Mouse (Mus musculus) kidney, embryonic 14.5 days (tissue): ENCODE data around the gene Eloa. TPM values are rescaled to one million over a fixed set of nuclear protein-coding genes. Genes with fewer than 3 reads are reported as not detected.

Experiments used
- ATAC-seq: fragments of 200-750 bp; cut with Nextera tagmentation; 2 replicates; pipeline ENCODE4 v1.8.0; 2017; ENCODE audit warnings: moderate number of reproducible peaks, mild to moderate bottlenecking, moderate TSS enrichment, moderate library complexity; ENCODE audit not compliant: low FRiP score, low TSS enrichment
- H3K27ac ChIP-seq: fragments of 300-500 bp; sonication (generic); 2 replicates; pipeline ENCODE4 v1.5.1; 2014; ENCODE audit warnings: low read depth, mild to moderate bottlenecking, low read length, moderate library complexity, mixed read lengths
- H3K27me3 ChIP-seq: fragments of 300-500 bp; sonication (generic); 2 replicates; pipeline ENCODE4 v1.6.1; 2014; ENCODE audit warnings: mild to moderate bottlenecking, low read length; ENCODE audit not compliant: control insufficient read depth, insufficient read depth
- H3K36me3 ChIP-seq: fragments of 300-500 bp; sonication (generic); 2 replicates; pipeline ENCODE4 v1.6.1; 2014; ENCODE audit warnings: low read length, mixed read lengths; ENCODE audit not compliant: control insufficient read depth, insufficient read depth
- H3K4me1 ChIP-seq: fragments of 300-500 bp; sonication (generic); 2 replicates; pipeline ENCODE4 v1.6.1; 2014; ENCODE audit warnings: low read length, mixed read lengths; ENCODE audit not compliant: control insufficient read depth, insufficient read depth
- H3K4me2 ChIP-seq: fragments of 300-500 bp; sonication (generic); replicated peaks from 2 replicates; pipeline ENCODE4 v1.6.1; 2014; ENCODE audit warnings: low read depth, mild to moderate bottlenecking, low read length
- H3K4me3 ChIP-seq: fragments of 300-500 bp; sonication (generic); 2 replicates; pipeline ENCODE4 v1.5.1; 2014; ENCODE audit warnings: mild to moderate bottlenecking, low read length
- H3K9ac ChIP-seq: fragments of 300-500 bp; sonication (generic); 2 replicates; pipeline ENCODE4 v1.6.1; 2014; ENCODE audit warnings: low read depth, mild to moderate bottlenecking, low read length, moderate library complexity
- H3K9me3 ChIP-seq: fragments of 300-500 bp; sonication (generic); 2 replicates; pipeline ENCODE4 v1.6.1; 2016; ENCODE audit warnings: low read length; ENCODE audit not compliant: control insufficient read depth
- WGBS: fragments of 180-500 bp; shearing (Covaris S2); extraction: QIAGEN DNeasy Blood & Tissue Kit; methylation state at CpG from one replicate; pipeline ENCODE4 v1.1.7; 2014; 5-methylcytosine and 5-hydroxymethylcytosine counted together
- polyA plus RNA-seq: library from polyadenylated mRNA; unstranded; fragments of >200 nt; fragmentation: Nextera tagmentation; extraction: Ambion mirVana; gene quantifications from 2 replicates; pipeline ENCODE4 v1.2.1, GENCODE M21; 2014

The Eloa gene
- polyA plus RNA-seq, 1 experiment from 2014 or later = 43.7 TPM

DNA sequence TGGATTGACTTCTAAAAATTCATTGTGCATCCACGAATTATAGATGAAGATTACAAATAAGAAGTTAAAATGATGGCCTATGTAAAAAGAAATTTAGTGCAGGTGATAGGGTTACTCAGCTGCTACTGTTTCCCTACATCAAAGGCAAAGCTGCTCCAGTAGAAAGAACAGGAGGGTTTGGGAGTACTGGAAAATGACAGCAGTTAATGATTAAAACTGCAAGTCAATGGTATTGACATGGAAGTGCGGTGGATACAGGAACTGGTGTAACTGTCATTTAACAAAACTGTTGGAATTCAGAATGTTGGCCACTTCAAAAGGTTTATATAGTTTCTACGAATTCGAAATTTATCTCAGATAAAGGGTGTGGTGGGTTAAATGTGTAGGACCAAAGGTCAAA is 26.4 kb downstream of the Eloa start:
- WGBS = 90% methylated on average over 4 of the region's 4 CpGs
- ATAC-seq = no peak

DNA sequence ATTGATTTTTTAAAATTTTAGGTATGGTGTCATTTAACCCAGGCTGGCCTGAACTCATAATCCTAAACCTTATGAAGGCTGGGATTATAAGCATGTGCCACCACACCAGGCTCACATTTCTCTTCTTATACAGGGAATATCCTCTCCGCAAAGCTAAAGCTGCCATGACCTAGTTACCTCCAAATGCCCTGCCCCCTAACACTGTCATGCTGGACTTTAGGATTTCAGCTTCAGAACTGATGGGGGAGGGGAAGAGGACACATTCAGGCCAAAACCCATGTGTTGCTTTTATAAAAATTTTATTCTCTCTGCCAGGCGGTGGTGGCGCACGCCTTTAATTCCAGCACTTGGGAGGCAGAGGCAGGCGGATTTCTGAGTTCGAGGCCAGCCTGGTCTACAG is 27.6 kb downstream of the Eloa start:
- Histone ChIP-seq H3K4me1 (no peaks in the 10 kb centered on the region), H3K9ac (no peak overlapping the region), H3K36me3 (no peaks in the 10 kb centered on the region), H3K4me2 (no peak overlapping the region), H3K27ac (no peak overlapping the region), H3K27me3 (no peaks in the 10 kb centered on the region), H3K4me3 (no peak overlapping the region), H3K9me3 (peaks cover 9% of the 10 kb centered on the region; the same call in 1 of the 2 replicates)
- 96% methylated on average over 6 of the region's 6 CpGs for WGBS
- no peak for ATAC-seq

More for the DNA sequence above, 26.4 kb downstream of the Eloa start:
- Histone ChIP-seq H3K4me3 (no peak overlapping the region), H3K27ac (no peak overlapping the region), H3K27me3 (no peaks in the 10 kb centered on the region), H3K4me2 (no peak overlapping the region), H3K4me1 (no peaks in the 10 kb centered on the region), H3K9me3 (peaks cover 9% of the 10 kb centered on the region; the same call in 1 of the 2 replicates), H3K36me3 (no peaks in the 10 kb centered on the region), H3K9ac (no peak overlapping the region)

DNA sequence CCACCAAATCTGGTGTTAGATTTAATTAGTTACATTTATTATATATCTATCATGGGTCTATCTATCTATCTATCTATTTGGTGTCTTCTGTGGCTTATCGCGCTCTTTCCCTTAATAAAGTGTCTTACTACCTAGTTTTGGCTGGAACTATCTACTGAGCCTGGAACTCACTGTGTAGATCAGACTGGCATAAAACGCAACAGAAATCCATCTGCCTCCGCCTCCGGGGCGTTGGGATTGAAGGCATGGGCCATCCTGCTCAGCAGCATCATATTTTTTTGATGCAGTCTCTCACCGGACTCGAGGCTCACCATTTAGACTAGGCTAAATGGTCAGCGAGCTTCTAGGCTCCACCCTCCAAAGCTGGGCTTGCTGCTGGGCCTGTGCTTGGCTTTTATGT is 33.8 kb downstream of the Eloa start:
- peak overlapping the region; percentile 86 for H3K27ac ChIP-seq
- WGBS = 63% methylated on average over 9 of the region's 9 CpGs
- peak overlapping the region; percentile 77 for H3K4me2 ChIP-seq
- peaks cover 17% of the 10 kb centered on the region; the same call in 1 of the 2 replicates for H3K36me3 ChIP-seq
- H3K9ac ChIP-seq = peak overlapping the region; percentile 96; the same call in 1 of the 2 replicates
- H3K4me1 ChIP-seq = peaks cover 9% of the 10 kb centered on the region
- peak overlapping the region; percentile 88 for H3K4me3 ChIP-seq
- H3K9me3 ChIP-seq = no peaks in the 10 kb centered on the region
- no peak for ATAC-seq
- no peaks in the 10 kb centered on the region for H3K27me3 ChIP-seq

DNA sequence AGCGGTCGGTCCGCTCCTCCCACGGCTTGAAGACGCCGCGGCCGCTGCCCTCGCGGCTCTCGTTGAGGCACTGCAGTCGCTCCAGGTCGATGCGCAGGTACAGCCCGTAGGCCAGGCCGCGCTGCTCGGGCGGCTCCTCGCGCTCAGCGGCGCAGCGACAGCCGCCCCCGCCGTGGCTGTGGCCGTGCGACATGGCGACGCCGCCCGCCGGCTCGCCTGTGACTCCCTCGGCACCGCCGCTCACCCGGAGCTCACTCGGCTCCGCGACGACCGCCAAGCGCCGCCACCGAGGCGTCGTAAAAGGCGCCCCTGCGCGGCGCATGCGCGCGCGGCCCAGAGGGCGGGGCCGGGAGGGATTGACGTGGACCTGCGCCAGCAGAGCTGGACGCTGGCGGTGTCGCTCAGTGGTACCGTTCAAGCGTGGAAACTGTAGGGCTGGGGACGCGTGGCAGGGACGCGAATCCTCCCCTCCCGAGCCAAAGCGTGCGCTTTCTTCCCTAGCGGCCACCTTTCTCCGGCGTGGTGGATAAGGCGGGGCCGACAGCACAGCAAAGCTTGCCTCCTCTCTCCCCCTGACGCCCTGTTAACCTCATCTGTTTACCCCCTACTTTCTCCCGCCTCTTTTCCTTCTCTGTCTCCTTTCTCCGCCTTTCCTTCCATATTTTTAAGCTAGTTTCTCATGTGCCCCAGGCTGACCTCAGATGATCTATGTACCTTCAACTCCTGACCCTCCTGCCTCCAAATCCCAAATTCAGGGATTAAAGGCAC is 34.4 kb downstream of the Eloa start, which contains the start of gene Pithd1:
Pithd1 (minus strand) TSS at position 322 of the 768 bp plus-strand sequence.
- peak; percentile 94 for ATAC-seq
- H3K36me3 ChIP-seq = peaks cover 17% of the 10 kb centered on the region; the same call in 1 of the 2 replicates
- no peaks in the 10 kb centered on the region for H3K27me3 ChIP-seq
- peak within 1 kb of the TSS; percentile 86 for H3K27ac ChIP-seq
- H3K9me3 ChIP-seq = no peaks in the 10 kb centered on the region
- peak within 1 kb of the TSS; percentile 77 for H3K4me2 ChIP-seq
- under 1% methylated on average over 65 of the region's 81 CpGs for WGBS
- peak within 1 kb of the TSS; percentile 96 for H3K9ac ChIP-seq
- peaks cover 9% of the 10 kb centered on the region for H3K4me1 ChIP-seq
- H3K4me3 ChIP-seq = peak within 1 kb of the TSS; percentile 88

DNA sequence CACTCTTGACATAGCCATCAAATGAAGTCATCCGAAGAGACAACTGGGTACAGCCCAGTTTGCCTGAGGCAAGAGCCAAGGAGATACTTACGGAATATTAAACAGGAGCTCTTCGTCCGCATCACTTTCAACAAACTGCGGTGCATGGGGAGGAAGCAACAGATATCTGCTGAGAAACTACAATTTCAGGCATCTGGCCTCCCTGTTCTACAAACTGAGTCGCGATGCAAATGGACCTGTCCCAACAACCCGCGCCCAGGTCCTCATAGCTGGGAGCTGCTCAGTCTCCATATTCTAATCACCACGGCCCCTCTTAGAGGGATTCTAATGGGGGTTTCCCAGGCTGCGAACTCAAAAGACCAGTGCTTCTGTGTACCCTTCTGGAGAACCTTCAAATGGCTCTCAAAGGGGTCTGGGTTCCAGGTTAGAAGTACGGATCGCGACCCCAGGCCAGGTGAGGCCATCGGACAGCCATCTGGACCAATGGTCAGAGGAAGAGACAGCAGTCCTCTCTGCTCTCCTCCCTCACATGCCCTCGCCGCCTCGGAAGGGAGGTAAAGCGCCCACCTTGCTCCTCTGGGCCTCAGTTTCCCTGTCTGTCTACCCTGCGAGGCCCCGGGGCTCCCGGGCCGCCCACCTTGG is 35.1 kb downstream of the Eloa start:
- peaks cover 9% of the 10 kb centered on the region for H3K4me1 ChIP-seq
- no peak for ATAC-seq
- WGBS = 6% methylated on average over 23 of the region's 23 CpGs

DNA sequence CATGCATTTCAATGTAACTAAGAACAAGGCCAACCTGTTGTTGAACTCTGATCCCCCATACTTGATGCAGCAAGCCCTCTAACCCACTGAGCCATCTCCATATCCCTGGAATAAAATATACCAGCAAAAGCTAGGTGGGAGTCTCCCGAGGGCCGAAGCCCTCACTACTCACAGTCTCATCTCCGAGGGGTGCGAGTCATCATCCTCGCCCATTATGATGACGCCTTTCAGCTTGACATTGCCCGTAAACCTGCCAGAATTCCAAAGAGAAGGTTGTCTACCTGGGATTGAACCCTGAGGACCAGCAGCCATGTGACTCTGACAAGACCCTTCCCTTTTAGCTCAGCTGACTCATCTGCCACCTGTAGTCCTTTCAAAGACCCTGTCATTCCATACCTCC is 35.8 kb downstream of the Eloa start:
- peaks cover 9% of the 10 kb centered on the region for H3K4me1 ChIP-seq
- no peak for ATAC-seq
- no peaks in the 10 kb centered on the region for H3K9me3 ChIP-seq
- no peaks in the 10 kb centered on the region for H3K27me3 ChIP-seq
- H3K36me3 ChIP-seq = peaks cover 19% of the 10 kb centered on the region; the same call in 1 of the 2 replicates
- WGBS = 89% methylated on average over 7 of the region's 7 CpGs
- peak overlapping the region; percentile 77 for H3K4me2 ChIP-seq
- H3K9ac ChIP-seq = peak overlapping the region; percentile 96; the same call in 1 of the 2 replicates
- no peak overlapping the region for H3K27ac ChIP-seq
- peak overlapping the region; percentile 88 for H3K4me3 ChIP-seq

More for the DNA sequence above, 35.1 kb downstream of the Eloa start:
- Histone ChIP-seq H3K36me3 (peaks cover 19% of the 10 kb centered on the region; the same call in 1 of the 2 replicates), H3K4me2 (peak overlapping the region; percentile 77), H3K4me3 (peak overlapping the region; percentile 88), H3K9ac (peak overlapping the region; percentile 96), H3K27me3 (no peaks in the 10 kb centered on the region), H3K9me3 (no peaks in the 10 kb centered on the region), H3K27ac (peak overlapping the region; percentile 68; the same call in 1 of the 2 replicates)

DNA sequence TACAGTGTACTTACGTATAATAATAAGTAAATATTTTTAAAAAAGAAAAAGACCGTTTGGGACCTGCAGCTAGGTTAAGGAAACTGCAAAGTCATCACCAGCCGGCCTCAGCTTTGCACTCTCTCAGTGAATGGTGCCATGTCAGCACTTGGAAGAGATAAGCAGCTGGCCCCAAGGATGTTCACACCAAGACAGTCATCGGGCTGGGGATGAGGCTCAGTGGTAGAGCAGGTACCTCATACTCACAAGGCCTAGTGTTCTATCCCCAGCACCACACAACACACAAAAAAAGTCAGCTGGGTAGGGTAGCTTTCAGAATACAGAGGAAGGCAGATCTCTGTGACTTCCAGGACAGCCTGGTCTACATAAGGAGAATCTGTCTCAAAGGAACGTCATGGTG is 36.4 kb downstream of the Eloa start:
- Histone ChIP-seq H3K4me2 (no peak overlapping the region), H3K27ac (no peak overlapping the region), H3K27me3 (no peaks in the 10 kb centered on the region), H3K9me3 (no peaks in the 10 kb centered on the region), H3K9ac (no peak overlapping the region), H3K36me3 (peaks cover 19% of the 10 kb centered on the region; the same call in 1 of the 2 replicates), H3K4me1 (peaks cover 9% of the 10 kb centered on the region), H3K4me3 (no peak overlapping the region)
- ATAC-seq = no peak
- 90% methylated on average over 5 of the region's 5 CpGs for WGBS

DNA sequence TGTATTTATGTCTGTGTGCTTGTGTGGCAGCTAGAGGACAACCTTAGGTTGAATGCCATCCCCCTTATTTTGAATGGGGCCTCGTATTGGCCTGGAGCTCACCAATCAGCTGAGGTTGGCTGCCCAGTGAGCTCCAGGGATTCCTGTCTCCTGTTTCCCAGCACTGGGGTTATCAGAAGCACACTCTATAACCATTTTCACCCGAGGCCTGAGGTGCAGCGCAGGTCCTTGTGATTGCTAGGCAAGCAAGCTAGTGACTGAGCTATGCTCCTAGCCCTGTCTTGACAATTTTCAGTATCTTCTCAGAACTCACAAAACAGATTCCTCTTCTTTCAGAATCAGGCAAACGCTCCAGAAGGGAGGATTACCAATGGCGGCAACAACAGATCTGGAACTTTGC is 37.0 kb downstream of the Eloa start:
- Histone ChIP-seq H3K27ac (no peak overlapping the region), H3K27me3 (no peaks in the 10 kb centered on the region), H3K4me2 (no peak overlapping the region), H3K4me1 (peaks cover 9% of the 10 kb centered on the region), H3K4me3 (no peak overlapping the region), H3K36me3 (peaks cover 19% of the 10 kb centered on the region; the same call in 1 of the 2 replicates), H3K9me3 (no peaks in the 10 kb centered on the region), H3K9ac (no peak overlapping the region)
- WGBS = 85% methylated on average over 5 of the region's 5 CpGs
- ATAC-seq = no peak
